Mouse (Mus musculus): Measurements from ENCODE around the gene V1rd19. TPM values are rescaled to one million over a fixed set of nuclear protein-coding genes. Genes with fewer than 3 reads are reported as not detected.
"Not testable (repeated sequence)": the region's sequence is repeated elsewhere in the genome, so short reads cannot be mapped to it uniquely, and the experiment has no call there.

V1rd19 gene
- not detected for total RNA-seq (2021)
- long read RNA-seq: 0 reads

DNA sequence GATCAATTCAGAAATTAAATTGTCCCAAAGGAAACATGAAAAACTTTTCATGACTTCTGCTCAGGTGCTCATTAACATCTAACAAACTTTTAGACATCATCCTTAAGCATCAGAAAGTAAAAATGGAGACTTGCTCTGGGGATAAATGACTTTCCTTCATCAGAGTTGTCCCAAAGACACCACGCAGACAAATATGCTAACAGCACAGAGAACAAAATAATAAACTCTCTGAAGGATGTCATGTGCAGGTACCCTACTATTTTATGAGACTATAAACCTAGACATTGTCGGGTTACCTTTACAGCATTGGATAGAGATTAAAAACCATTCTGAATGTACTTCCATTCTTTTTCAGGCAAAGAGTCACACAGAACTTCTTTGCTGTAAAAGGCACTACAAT, at the start of gene V1rd19:
V1rd19 (plus strand) TSS at position 301 of the 400 bp plus-strand sequence.
- DNase-seq (ENCODE audit: low spot score in 2 of 2): no peak

DNA sequence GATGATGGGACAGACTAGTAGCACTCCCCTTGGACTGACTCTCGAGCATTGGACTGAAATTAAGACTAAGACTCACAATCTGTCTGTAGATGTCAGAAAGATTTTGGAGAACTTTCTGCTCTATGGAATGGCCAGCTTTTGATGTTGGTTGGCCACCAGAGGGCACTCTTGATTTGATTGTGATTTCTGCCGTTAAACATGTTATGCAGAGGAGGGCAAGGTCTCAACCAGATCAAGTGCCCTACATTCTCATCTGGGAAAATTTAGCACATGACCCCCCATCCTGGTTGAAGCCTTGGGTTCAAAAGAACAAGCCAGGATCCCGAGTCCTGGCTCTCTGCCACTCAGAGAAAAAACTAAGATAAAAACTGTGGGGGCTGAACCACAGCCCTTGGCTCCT, 33.4 kb upstream of the V1rd19 start:
- DNase-seq (ENCODE audit: low spot score in 2 of 2): peak in 1 of 2 experiments; percentile 32

DNA sequence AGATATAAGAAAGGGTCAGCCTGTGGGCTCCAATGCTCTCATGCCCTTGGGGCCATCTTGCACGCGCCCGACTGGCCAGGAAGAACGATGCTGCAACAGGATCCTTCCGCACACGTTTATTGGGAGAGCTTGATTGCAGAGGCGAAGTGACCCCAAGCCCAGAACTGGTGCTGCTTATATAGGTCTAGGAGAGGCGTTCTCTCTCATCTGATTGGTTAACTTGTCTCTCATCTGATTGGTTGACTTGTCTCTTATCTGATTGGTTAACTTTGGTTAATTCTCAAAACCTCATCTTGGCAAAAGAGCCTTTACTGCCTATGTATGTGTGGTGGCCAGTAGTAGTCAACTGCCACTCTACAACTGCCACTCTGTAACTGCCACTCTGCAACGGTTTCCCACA, 27.2 kb upstream of the V1rd19 start, which contains the start of gene Vmn1r181:
Vmn1r181 (plus strand) TSS at position 301 of the 400 bp plus-strand sequence.
- not testable (repeated sequence) for DNase-seq (ENCODE audit: low spot score in 2 of 2)

DNA sequence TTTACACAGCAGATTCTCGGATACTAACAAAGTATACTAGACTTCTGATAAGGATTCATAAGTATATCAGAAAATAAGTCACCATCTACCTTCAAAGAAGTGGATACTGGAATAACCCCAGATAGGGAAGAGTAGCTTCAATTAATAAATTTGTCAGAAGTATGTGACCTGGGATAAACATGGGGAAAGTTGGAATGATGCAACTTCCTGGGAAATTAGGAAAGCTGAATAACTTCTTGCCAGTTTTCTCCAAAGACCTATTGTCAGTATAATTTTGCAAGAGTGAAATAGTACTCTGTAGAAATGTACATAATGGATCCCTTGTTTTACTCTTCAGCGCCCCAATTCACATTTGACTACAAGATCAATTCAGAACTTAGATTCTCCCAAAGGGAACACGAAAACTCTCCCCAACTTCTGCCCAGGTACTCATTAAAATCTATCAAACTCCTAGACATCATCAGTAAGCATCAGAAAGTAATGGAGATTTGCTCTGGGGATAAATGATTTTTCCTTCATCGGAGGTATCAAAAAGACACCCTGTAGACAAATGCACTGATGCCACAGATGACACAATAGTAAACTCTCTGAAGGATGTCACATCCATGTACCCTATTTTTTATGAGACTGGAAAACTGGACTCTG, 51.3 kb downstream of the V1rd19 start, which contains the start of gene Vmn1r183:
Vmn1r183 (plus strand) TSS at position 595 of the 645 bp plus-strand sequence.
- DNase-seq (ENCODE audit: low spot score in 2 of 2): no peak

Other genes with a start within 250 kb of the V1rd19 start
- gene Vmn1r174, start 249.4 kb upstream of the V1rd19 start, total RNA-seq (2021): not detected
- not detected for gene Vmn1r175, start 191.0 kb upstream of the V1rd19 start, total RNA-seq (2021)
- gene Vmn1r176, start 164.3 kb upstream of the V1rd19 start, total RNA-seq (2021): not detected
- not detected for gene Vmn1r177, start 135.2 kb upstream of the V1rd19 start, total RNA-seq (2021)
- not detected for gene Vmn1r178, start 109.7 kb upstream of the V1rd19 start, total RNA-seq (2021)
- not detected for gene Vmn1r179, start 74.7 kb upstream of the V1rd19 start, total RNA-seq (2021)
- gene Vmn1r180, start 51.1 kb upstream of the V1rd19 start, total RNA-seq (2021): not detected
- gene Vmn1r181, start 27.1 kb upstream of the V1rd19 start, total RNA-seq (2021): not detected
- gene Vmn1r183, start 51.6 kb downstream of the V1rd19 start, total RNA-seq (2021): not detected
- gene Zfp180, start 80.2 kb downstream of the V1rd19 start, total RNA-seq (2021): 10 to 100 TPM; 45.3 to 48.6 TPM
- gene Zfp112, start 110.6 kb downstream of the V1rd19 start, total RNA-seq (2021): 10 to 100 TPM; 10.6 to 11.2 TPM
- 10 to 100 TPM; 19.4 to 22.5 TPM for gene Zfp235, start 132.5 kb downstream of the V1rd19 start, total RNA-seq (2021)
- gene Zfp114, start 173.4 kb downstream of the V1rd19 start, total RNA-seq (2021): 1 to 10 TPM; 2.9 to 4.1 TPM
- gene Zfp111, start 209.8 kb downstream of the V1rd19 start, total RNA-seq (2021): 10 to 100 TPM; 13.1 to 13.2 TPM
- gene Zfp109, start 235.9 kb downstream of the V1rd19 start, total RNA-seq (2021): 1 to 10 TPM; 9.2 to 10.0 TPM

Measured in layer of hippocampus, adult 18-20 months (tissue).